Mouse (Mus musculus) heart, embryonic 11.5 days (tissue): ENCODE results near the gene Rcor3. TPM values are rescaled to one million over a fixed set of nuclear protein-coding genes. Genes with fewer than 3 reads are reported as not detected.

Source experiments
- ATAC-seq: fragments of 200-750 bp; cut with Nextera tagmentation; replicated peaks from 2 replicates; pipeline ENCODE4 v1.8.0; 2017; ENCODE audit warnings: moderate library complexity; ENCODE audit not compliant: insufficient number of reproducible peaks, low FRiP score, low TSS enrichment
- H3K27ac ChIP-seq: fragments of 300-500 bp; sonication (generic); 2 replicates; pipeline ENCODE4 v1.5.1; 2014; ENCODE audit warnings: mild to moderate bottlenecking, low read depth, low read length
- H3K27me3 ChIP-seq: fragments of 300-500 bp; sonication (generic); 2 replicates; pipeline ENCODE4 v1.6.1; 2014; ENCODE audit warnings: mild to moderate bottlenecking, low read length, mixed read lengths; ENCODE audit not compliant: control insufficient read depth, insufficient read depth
- H3K36me3 ChIP-seq: fragments of 300-500 bp; sonication (generic); 2 replicates; pipeline ENCODE4 v1.6.1; 2014; ENCODE audit warnings: mild to moderate bottlenecking, low read length, moderate library complexity, mixed read lengths; ENCODE audit not compliant: control insufficient read depth, insufficient read depth
- H3K4me1 ChIP-seq: fragments of 300-500 bp; sonication (generic); 2 replicates; pipeline ENCODE4 v1.6.1; 2014; ENCODE audit warnings: low read length; ENCODE audit not compliant: control insufficient read depth, insufficient read depth
- H3K4me2 ChIP-seq: fragments of 300-500 bp; sonication (generic); 2 replicates; pipeline ENCODE4 v1.6.1; 2014; ENCODE audit warnings: mild to moderate bottlenecking, moderate library complexity
- H3K4me3 ChIP-seq: fragments of 300-500 bp; sonication (generic); 2 replicates; pipeline ENCODE4 v1.5.1; 2014; ENCODE audit warnings: low read depth, low read length
- H3K9ac ChIP-seq: fragments of 300-500 bp; sonication (generic); 2 replicates; pipeline ENCODE4 v1.6.1; 2014; ENCODE audit warnings: mild to moderate bottlenecking, low read depth, low read length, moderate library complexity
- H3K9me3 ChIP-seq: fragments of 300-500 bp; sonication (generic); replicated peaks from 2 replicates; pipeline ENCODE4 v1.6.1; 2016; ENCODE audit warnings: low read length; ENCODE audit not compliant: control insufficient read depth
- WGBS: fragments of 180-500 bp; shearing (Covaris S2); extraction: QIAGEN DNeasy Blood & Tissue Kit; methylation state at CpG from one replicate; pipeline ENCODE4 v1.1.7; 2014; ENCODE audit not compliant: insufficient replicate concordance; 5-methylcytosine and 5-hydroxymethylcytosine counted together
- polyA plus RNA-seq: library from polyadenylated mRNA; unstranded; fragments of >200 nt; fragmentation: Nextera tagmentation; extraction: Ambion mirVana; gene quantifications from 2 replicates; pipeline ENCODE4 v1.2.1, GENCODE M21; 2014

The Rcor3 gene
- polyA plus RNA-seq, 1 experiment from 2014 or later, result 25.7 TPM

DNA sequence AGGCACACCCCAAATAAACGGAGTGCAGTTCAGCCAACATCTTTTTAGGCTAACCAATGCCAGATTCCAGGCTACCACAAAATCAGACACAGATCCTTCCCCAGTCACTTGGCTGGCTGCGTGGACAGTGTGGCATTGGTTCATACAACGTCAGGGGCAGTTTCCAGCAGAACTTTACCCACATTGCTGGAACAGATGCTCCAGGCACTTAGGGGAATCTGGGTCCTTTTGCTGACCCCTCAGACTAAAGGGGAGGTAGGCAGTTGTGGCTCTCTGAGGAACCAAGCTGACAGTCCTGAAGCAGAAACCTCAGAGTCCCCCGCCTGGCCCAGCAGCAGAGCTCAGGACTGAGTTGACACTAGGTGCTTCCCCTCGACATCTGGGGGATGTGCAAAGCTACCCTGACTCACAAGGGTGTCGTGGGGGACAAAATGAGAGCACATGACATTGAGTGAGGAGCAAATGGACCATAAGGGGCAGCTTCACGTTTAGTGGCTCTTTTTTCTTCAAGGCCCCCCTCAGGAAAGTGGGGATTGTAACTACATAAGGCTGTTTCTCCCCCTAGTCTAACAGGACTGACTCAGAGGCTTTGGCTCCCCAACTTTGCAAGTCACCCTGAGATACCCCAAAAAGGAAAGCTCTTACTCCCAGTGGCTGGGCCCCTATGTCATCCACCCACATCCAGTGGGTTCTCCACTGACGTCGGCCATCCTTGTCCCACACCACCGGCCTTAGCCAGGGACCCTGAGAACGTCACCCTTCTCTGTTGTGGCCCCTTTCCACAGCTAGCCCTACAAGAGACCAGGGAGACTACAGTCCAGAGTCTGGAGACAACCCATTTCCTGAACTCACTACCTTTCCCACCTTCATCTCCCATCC is 46.9 kb downstream of the Rcor3 start:
- H3K27me3 ChIP-seq, result peaks cover 16% of the 10 kb centered on the region
- H3K36me3 ChIP-seq, result no peaks in the 10 kb centered on the region
- no peak overlapping the region for H3K9ac ChIP-seq
- no peak for ATAC-seq
- H3K27ac ChIP-seq, result no peak overlapping the region
- H3K4me3 ChIP-seq, result peak overlapping the region; percentile 68
- peak overlapping the region; percentile 91 for H3K4me2 ChIP-seq
- 66% methylated on average over 11 of the region's 11 CpGs for WGBS
- H3K9me3 ChIP-seq, result no peaks in the 10 kb centered on the region
- peaks cover 10% of the 10 kb centered on the region; the same call in 1 of the 2 replicates for H3K4me1 ChIP-seq

DNA sequence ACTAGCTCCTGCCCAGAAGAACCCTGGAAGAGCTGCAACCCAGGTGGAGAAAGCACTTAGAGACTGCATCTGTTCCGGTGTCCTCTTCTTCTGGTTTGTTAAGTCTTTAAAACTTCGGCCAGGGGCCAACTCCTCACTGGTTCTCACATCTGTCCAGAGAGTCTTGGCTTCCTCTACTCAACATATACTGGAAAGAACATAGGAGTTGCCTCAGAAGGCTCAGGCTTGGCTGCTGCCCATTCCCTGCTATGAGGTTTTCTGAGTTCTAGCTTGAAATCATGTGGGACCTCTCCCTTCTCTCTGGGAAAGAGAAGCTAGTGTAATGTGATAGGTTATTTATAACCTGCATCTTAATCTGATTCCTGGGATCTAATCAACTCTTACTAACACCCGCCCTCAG is 47.6 kb downstream of the Rcor3 start:
- ATAC-seq, result no peak
- H3K9me3 ChIP-seq, result no peaks in the 10 kb centered on the region
- no peak overlapping the region for H3K4me2 ChIP-seq
- WGBS, result 81% methylated on average over 3 of the region's 3 CpGs
- H3K9ac ChIP-seq, result no peak overlapping the region
- no peaks in the 10 kb centered on the region for H3K36me3 ChIP-seq
- peaks cover 10% of the 10 kb centered on the region; the same call in 1 of the 2 replicates for H3K4me1 ChIP-seq
- no peak overlapping the region for H3K27ac ChIP-seq
- H3K27me3 ChIP-seq, result peaks cover 16% of the 10 kb centered on the region
- H3K4me3 ChIP-seq, result no peak overlapping the region

DNA sequence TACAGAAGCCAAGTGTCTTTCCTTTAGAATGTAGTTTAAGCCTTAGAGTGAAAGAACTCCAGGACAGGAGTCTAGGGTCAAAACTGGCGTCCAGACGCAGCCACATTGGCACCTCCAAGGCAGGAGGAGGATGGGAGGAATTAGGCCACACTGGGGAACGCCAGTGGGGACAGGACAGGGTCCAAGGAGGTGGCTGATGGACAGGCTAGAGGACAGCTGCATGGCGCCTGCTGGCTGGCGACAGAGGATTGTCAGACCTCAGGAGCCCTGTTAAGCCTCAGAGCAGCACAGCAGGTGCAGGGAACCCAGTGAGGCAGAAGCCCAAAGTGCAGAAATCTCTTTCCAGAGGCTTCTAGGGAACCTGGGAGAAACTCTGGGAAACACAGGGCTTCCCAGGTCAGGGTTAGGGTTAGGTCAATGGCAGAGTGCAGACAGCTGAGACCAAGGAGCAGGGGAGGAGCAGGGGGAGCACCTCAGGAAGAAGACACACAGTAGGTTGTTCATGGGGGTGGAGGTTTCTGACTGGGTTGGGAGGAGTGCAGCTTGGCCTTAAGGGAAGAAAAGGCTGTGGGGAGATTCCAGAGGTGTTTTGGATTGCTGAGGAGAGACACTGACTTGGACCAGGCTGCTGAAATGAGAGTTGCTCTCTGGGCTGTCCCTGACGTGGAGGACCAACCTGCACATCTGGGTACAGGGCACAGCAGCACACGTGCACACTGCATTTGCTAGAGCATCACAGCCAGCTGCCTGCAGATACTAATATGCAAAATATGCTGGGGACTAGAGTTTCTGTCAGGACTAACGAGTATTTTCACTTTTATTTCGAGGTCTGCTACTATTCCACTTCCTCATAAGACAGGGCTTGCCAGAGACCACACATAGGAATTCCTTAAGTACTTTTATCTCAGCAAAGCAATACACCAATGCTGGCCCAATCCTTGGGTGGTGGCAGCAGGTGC is 48.4 kb downstream of the Rcor3 start:
- 56% methylated on average over 9 of the region's 9 CpGs for WGBS
- H3K9ac ChIP-seq, result no peak overlapping the region

DNA sequence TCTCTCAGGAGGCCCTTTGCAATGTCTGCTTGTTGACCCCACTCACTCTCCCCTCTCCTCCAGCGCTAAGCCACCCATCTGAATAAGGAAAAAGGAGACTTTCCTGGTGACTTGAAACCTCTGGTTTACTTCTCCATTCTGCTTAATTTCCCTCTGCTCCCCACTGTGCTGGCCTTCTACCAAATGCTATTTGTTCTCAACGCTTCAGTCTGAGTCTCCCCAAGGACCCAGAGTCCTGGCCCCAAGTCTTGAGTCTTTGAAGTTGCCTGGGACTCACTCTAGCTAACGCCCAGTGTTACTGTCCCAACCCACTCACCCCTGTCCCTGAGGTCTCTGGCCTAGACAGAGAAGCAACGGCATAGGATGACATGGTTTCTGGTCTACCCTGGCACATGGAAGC is 49.9 kb downstream of the Rcor3 start:
- WGBS, result 79% methylated on average over 4 of the region's 4 CpGs

More for the DNA sequence above, 48.4 kb downstream of the Rcor3 start:
- peaks cover 16% of the 10 kb centered on the region for H3K27me3 ChIP-seq
- H3K4me2 ChIP-seq, result no peak overlapping the region
- H3K36me3 ChIP-seq, result no peaks in the 10 kb centered on the region
- H3K4me3 ChIP-seq, result no peak overlapping the region
- no peak overlapping the region for H3K27ac ChIP-seq
- ATAC-seq, result no peak
- no peaks in the 10 kb centered on the region for H3K9me3 ChIP-seq
- H3K4me1 ChIP-seq, result peaks cover 10% of the 10 kb centered on the region; the same call in 1 of the 2 replicates

DNA sequence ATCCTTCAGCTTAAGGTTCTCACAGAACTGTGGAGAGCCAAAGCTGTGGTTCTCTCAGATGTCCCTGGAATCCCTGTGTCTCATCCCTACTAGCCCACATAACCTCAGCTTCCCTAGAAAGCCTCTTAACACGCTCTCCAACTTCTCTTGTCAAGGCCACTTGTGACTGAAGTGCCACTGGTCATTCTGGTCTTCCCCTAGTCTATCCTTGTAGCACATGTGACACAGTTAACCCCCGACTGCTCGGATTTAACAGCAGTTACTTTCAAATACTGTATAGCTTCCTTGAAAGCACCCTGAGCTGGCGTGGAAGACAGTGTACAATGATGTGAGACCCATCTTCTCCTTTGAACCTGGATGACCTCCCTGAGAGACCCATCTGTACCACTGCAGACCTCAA is 50.8 kb downstream of the Rcor3 start:
- H3K4me1 ChIP-seq, result peaks cover 10% of the 10 kb centered on the region; the same call in 1 of the 2 replicates
- no peaks in the 10 kb centered on the region for H3K36me3 ChIP-seq
- no peak overlapping the region for H3K9ac ChIP-seq
- ATAC-seq, result no peak
- H3K9me3 ChIP-seq, result peaks cover 3% of the 10 kb centered on the region; the same call in 1 of the 2 replicates
- H3K27ac ChIP-seq, result no peak overlapping the region
- H3K4me2 ChIP-seq, result no peak overlapping the region
- 68% methylated on average over 4 of the region's 4 CpGs for WGBS
- H3K27me3 ChIP-seq, result peaks cover 16% of the 10 kb centered on the region
- no peak overlapping the region for H3K4me3 ChIP-seq

More for the DNA sequence above, 49.9 kb downstream of the Rcor3 start:
- no peak for ATAC-seq
- Histone ChIP-seq H3K4me1 (peaks cover 10% of the 10 kb centered on the region; the same call in 1 of the 2 replicates), H3K9ac (no peak overlapping the region), H3K36me3 (no peaks in the 10 kb centered on the region), H3K9me3 (no peaks in the 10 kb centered on the region), H3K4me3 (no peak overlapping the region), H3K27ac (no peak overlapping the region), H3K27me3 (peaks cover 16% of the 10 kb centered on the region), H3K4me2 (no peak overlapping the region)

DNA sequence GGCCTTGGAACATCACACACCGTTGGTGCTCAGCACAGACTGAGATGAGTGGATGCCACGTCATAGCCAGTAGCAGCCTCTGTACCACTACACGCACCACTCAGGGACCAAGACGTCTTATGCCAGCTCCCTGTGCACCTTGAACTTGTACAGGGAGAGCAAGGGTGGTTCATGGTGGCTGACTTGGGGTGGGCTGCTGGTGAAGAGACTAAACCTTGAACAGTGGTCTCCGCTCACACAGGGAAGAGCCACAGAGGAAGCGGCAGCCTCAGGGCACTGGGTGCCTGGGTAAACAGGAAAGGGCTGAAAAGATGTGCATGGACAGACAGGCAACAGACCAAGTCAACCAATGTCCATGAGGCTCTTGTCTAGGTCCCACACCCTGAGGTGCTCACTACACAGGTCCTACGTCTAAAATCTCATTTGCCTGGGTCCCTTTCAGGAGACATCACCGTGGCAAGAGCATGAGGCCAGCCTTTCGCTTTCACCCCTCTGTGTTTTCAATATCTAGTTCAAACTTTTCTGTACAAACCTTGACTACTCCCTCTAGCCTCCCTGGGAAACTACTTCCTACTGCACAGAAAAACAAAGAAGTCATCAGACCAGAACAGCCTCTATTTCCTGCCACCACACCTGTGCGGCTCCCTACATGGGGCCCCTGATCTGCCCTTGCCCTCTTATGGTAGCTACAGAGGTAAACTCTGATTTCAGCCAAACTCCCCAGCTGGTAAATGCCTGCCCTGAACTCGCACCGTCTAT is 51.4 kb downstream of the Rcor3 start:
- H3K36me3 ChIP-seq, result no peaks in the 10 kb centered on the region
- H3K27me3 ChIP-seq, result peaks cover 16% of the 10 kb centered on the region
- peaks cover 10% of the 10 kb centered on the region; the same call in 1 of the 2 replicates for H3K4me1 ChIP-seq
- H3K9me3 ChIP-seq, result peaks cover 7% of the 10 kb centered on the region
- no peak overlapping the region for H3K4me3 ChIP-seq
- no peak overlapping the region for H3K27ac ChIP-seq
- no peak for ATAC-seq
- no peak overlapping the region for H3K9ac ChIP-seq
- H3K4me2 ChIP-seq, result no peak overlapping the region
- 79% methylated on average over 12 of the region's 12 CpGs for WGBS

DNA sequence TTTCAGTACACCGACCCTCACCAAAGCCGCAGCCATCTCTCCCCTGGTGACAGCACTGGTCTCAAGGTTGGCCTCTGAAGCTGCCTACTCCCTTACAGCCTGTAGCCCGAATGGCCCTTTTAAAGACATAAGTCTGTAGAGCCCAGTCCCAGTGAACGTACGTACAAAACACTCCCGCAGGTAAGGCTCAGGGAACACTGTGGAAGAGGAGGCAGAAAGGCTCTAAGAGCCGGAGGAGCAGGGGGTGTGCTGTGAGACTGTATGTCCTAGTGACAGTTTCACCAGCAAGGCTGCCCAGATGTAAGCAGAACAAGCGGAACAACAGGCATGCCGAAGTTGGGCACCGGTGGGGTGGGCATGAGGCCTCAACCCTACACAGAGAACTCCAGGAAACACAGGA is 52.6 kb downstream of the Rcor3 start:
- Histone ChIP-seq H3K4me2 (no peak overlapping the region), H3K27ac (no peak overlapping the region), H3K27me3 (peaks cover 6% of the 10 kb centered on the region), H3K4me3 (no peak overlapping the region), H3K9ac (no peak overlapping the region), H3K36me3 (no peaks in the 10 kb centered on the region), H3K9me3 (peaks cover 16% of the 10 kb centered on the region), H3K4me1 (peaks cover 7% of the 10 kb centered on the region; the same call in 1 of the 2 replicates)
- WGBS, result 88% methylated on average over 10 of the region's 10 CpGs
- no peak for ATAC-seq

DNA sequence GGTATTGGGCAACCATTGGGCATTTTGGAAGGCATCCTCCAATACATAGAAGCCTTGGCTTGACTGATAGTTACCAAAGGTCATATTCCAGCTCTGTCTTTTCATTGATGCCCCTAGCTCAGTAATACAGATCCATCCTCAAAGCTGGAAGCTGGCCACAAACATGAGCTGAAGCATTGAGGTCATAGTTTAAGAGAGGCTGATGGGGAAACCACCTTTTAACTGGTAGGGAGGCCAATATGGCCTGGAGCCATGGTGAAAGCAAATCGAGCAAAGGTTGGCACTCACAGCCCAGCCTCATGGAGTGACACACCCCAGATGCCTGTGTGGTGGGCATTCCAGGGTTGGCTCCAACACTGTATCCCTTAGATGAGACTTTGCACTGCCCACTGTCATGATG is 55.2 kb downstream of the Rcor3 start:
- Histone ChIP-seq H3K9me3 (peaks cover 16% of the 10 kb centered on the region), H3K36me3 (no peaks in the 10 kb centered on the region), H3K9ac (no peak overlapping the region), H3K4me1 (peaks cover 7% of the 10 kb centered on the region; the same call in 1 of the 2 replicates), H3K27me3 (no peaks in the 10 kb centered on the region), H3K4me3 (no peak overlapping the region), H3K27ac (no peak overlapping the region), H3K4me2 (no peak overlapping the region)
- no peak for ATAC-seq
- WGBS, result 81% methylated on average over 1 of the region's 1 CpGs
